Mouse (Mus musculus) Patski (cell line): ENCODE results near the gene Gm28048. TPM values are rescaled to one million over a fixed set of nuclear protein-coding genes. Genes with fewer than 3 reads are reported as not detected.
A peak's percentile ranks its signal among the peaks of the same experiment; 100 is the strongest.

Experiments used
- ATAC-seq: fragments of 100-300 bp; one replicate; pipeline ENCODE4 v1.8.0; 2021
- CTCF ChIA-PET: fragments of 350-600 bp; sonication (Branson Sonifier 250); formaldehyde crosslinking; loops from one replicate; lab custom pipeline; 2022; ENCODE audit warnings: inconsistent platforms; lab: Charles Lee
- POLR2A ChIA-PET: fragments of 350-600 bp; sonication (Branson Sonifier 250); formaldehyde crosslinking; loops from one replicate; lab custom pipeline; 2022; ENCODE audit warnings: antibody characterized with exemption, inconsistent platforms; lab: Charles Lee
- DNase-seq: peaks from one replicate; pipeline ENCODE4 v3.0.0-alpha.2; 2011; ENCODE audit warnings: low read depth, low spot score
- H3K27me3 ChIP-seq: fragments of 371-371 bp; one replicate; pipeline ENCODE4 v1.5.1; 2021
- CTCF ChIP-seq: fragments of 100-300 bp; IDR thresholded peaks from one replicate; pipeline ENCODE4 v1.5.1; 2021
- in situ Hi-C: fragments of 300-500 bp; cut with MboI; formaldehyde crosslinking; loops from 3 replicates; pipeline ENCODE4 v1.11.1; 2018; ENCODE audit warnings: low pct_unique_long_range_greater_than_20kb, mixed read lengths
- polyA plus RNA-seq: library from polyadenylated mRNA; unstranded; gene quantifications from one replicate; pipeline ENCODE4 v1.2.3, GENCODE M21; 2021

Gene Gm28048
- polyA plus RNA-seq, 1 experiment from 2014 or later: 14.7 TPM

DNA sequence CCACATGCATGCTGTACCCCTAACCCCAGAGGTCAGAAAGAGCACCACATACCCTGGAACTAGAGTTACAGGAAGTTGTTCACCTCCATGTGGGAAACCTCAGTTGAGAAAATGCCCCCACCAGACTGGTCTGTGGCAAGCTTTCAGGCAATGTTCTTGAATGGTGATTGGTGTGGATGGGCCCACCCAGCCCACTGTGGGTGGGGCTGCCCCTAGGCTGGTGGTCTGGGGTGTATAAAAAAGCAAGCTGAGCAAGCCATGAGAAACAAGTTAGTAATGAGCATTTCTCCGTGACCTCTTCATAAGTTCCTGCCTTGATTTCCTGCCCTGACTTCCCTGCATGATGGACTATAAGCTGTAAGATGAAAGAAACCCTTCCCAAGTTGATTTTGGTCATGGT lies 19.8 kb downstream of the Gm28048 start:
- ChIA-PET CTCF (interaction anchor here (0.8 kb wide), 1 partner anchor 269 kb away, joined by 3 read pairs; no protein-coding TSS in a partner anchor), POLR2A (no interaction called here)
- DNase-seq (no peak), ATAC-seq (no peak)
- in situ Hi-C loops: loop anchor here (10.0 kb wide), 2 partner anchors 267 to 737 kb away; no protein-coding TSS in a partner anchor
- no peak for TF ChIP-seq CTCF
- H3K27me3 ChIP-seq: no peaks in the 10 kb centered on the region

- in situ Hi-C loops: no loop called here
- peak; percentile 67 for TF ChIP-seq CTCF
- POLR2A ChIA-PET: interaction anchor here (0.6 to 0.8 kb wide), 2 partner anchors 98 to 113 kb away, joined by 3 to 6 read pairs; no protein-coding TSS in a partner anchor
- DNase-seq: no peak
- ATAC-seq: no peak
- CTCF ChIA-PET: interaction anchor here (0.6 to 6.1 kb wide), 7 partner anchors 111 to 332 kb away, joined by 3 to 52 read pairs (median 4); no protein-coding TSS in a partner anchor
- no peaks in the 10 kb centered on the region for H3K27me3 ChIP-seq
Observed at GRCm38 (mm10) chr11:22957791-22958374, 24.0 kb downstream of the Gm28048 start.

- peak; percentile 94 for ATAC-seq
- no peak for DNase-seq
- TF ChIP-seq CTCF: peak; percentile 88
- POLR2A ChIA-PET: interaction anchor here (0.6 kb wide), 1 partner anchor 112 kb away, joined by 3 read pairs; no protein-coding TSS in a partner anchor
- CTCF ChIA-PET: interaction anchor here (0.6 to 6.1 kb wide), 25 partner anchors 8 to 505 kb away, joined by 3 to 52 read pairs (median 4); partner anchors contain the start of genes Commd1 and Gm28048
- in situ Hi-C loops: no loop called here
- H3K27me3 ChIP-seq: no peaks in the 10 kb centered on the region
Observed at GRCm38 (mm10) chr11:22956830-22957229, 25.1 kb downstream of the Gm28048 start.

DNA sequence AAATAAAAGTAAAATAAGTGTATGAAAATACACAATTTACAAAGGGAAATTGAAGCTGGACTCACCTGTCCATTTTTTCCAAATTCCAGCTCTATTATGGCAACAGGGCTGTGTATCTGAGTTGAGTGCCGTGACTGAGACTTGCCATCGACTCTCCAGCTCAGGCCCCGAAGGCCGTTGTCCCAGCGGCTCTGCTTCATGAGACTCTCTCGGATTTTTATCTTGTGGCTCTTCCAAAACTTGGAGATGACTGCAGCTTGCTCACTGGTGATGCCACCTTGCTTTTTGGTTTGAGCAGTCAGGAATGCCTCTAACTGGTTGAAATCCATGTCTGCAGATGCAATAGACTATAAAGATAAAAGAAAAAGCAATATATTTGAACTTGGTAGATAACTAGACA lies 25.5 kb downstream of the Gm28048 start:
- POLR2A ChIA-PET: no interaction called here
- no peaks in the 10 kb centered on the region for H3K27me3 ChIP-seq
- no peak for TF ChIP-seq CTCF
- ATAC-seq (no peak), DNase-seq (no peak)
- in situ Hi-C loops: no loop called here
- CTCF ChIA-PET: interaction anchor here (0.6 to 6.1 kb wide), 22 partner anchors 8 to 505 kb away, joined by 3 to 52 read pairs (median 4); partner anchors contain the start of genes Commd1 and Gm28048

DNA sequence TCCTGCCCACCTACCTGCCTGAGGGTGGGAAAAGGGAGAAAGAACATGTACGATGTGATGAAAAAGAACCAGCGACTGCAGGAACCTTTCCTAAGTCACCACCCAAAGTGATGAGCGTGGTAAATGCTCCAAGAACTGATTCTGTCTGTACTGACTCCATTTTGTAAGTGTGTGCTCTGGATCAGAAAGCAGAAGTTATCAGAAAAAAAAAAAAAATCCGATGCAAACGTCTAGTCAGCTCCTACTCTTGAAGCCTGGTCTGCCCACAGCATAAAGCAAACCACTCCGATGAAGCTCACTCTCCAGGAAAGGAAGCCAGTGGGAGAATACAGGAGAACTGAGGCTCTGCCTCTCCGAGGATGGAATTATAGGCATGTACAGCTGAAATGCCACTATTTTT lies 29.2 kb downstream of the Gm28048 start:
- no peak for TF ChIP-seq CTCF
- no peak for ATAC-seq
- DNase-seq: no peak
- in situ Hi-C loops: loop anchor here (5.0 kb wide), 1 partner anchor 80 kb away; no protein-coding TSS in a partner anchor
- ChIA-PET POLR2A (no interaction called here), CTCF (no interaction called here)
- no peaks in the 10 kb centered on the region for H3K27me3 ChIP-seq

GRCm38 (mm10) chr11:22950131-22950530 lies 31.8 kb downstream of the Gm28048 start:
- no peak for DNase-seq
- in situ Hi-C loops: loop anchor here (5.0 kb wide), 1 partner anchor 78 kb away; no protein-coding TSS in a partner anchor
- H3K27me3 ChIP-seq: no peaks in the 10 kb centered on the region
- CTCF ChIA-PET: interaction anchor here (0.8 kb wide), 1 partner anchor 318 kb away, joined by 3 read pairs; no protein-coding TSS in a partner anchor
- POLR2A ChIA-PET: no interaction called here
- TF ChIP-seq CTCF: no peak
- ATAC-seq: no peak

DNA sequence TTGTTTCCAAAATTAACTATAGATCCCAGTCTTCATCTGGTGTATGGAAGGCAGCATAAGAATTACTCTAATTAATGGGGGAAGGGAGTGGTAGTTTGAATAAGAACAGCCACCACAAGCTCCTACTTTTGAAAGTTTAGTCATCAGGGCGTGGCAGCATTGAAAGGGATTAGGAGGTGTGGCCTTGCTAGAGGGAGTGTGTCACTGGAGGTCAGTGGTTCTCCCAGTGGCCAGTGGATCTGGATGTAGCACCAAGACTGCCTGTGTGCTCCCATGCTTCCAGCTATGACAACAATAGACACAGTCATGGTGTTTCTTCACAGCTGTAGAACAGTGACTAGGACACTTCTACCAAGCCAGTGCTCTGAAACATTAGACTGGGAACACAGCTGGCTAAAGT lies 32.8 kb downstream of the Gm28048 start:
- DNase-seq (no peak), ATAC-seq (no peak)
- ChIA-PET POLR2A (no interaction called here), CTCF (interaction anchor here (1.5 kb wide), 1 partner anchor 328 kb away, joined by 4 read pairs; no protein-coding TSS in a partner anchor)
- no peaks in the 10 kb centered on the region for H3K27me3 ChIP-seq
- in situ Hi-C loops: no loop called here
- no peak for TF ChIP-seq CTCF

DNA sequence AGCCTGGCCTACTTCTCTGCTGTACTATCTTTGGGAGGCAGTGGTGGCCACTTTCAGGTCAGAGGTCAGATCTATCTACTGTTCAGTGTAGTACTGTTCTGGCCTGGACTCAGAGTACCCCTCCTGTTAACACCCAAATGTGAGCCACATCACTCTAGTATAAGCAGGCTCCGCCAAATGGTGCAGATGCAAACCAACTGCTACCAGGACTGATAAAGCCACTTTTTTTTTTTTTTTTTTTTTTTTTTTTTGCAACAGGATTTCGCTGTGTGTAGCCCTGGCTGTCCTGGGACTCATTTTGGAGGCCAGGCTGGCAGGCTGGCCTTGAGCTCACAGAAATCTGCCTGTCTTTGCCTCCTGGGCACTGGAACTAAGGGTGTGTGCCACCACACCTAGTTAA lies 42.9 kb downstream of the Gm28048 start:
- CTCF ChIA-PET: interaction anchor here (0.6 to 1.7 kb wide), 3 partner anchors 10 to 307 kb away, joined by 3 to 5 read pairs (median 3); no protein-coding TSS in a partner anchor
- no peaks in the 10 kb centered on the region for H3K27me3 ChIP-seq
- no peak for ATAC-seq
- POLR2A ChIA-PET: no interaction called here
- TF ChIP-seq CTCF: no peak
- in situ Hi-C loops: no loop called here
- DNase-seq: no peak

DNA sequence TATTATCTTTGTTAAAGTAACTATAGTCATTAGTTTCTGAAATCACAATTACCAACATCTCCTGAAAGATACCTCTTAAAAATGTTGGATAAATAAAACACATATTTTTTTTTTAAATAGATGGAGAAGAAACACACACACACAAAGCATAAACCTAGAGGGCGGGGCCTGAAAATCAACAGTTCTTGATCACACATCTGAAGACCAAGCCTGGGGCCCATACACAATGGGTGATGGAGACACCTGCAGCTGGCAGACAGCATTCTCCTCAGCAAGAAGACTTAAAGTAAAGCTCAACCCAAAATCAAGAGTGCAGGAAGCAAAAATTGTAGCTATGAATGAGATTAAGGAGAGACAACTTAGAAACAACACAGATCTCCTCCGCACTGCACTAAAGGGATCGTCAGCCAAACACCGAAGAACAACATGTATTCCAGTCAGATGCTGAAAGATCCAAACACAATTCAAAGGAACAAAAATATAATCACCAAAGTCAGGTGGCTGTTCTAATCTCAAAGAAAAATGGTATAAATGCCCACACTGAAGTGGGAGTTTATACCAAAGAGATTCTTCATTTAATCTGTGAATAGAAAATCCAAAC lies 44.1 kb downstream of the Gm28048 start:
- CTCF ChIA-PET: interaction anchor here (1.7 kb wide), 1 partner anchor 8 kb away, joined by 5 read pairs; no protein-coding TSS in a partner anchor
- DNase-seq: no peak
- TF ChIP-seq CTCF: no peak
- no peaks in the 10 kb centered on the region for H3K27me3 ChIP-seq
- ATAC-seq: no peak
- POLR2A ChIA-PET: no interaction called here
- in situ Hi-C loops: no loop called here

DNA sequence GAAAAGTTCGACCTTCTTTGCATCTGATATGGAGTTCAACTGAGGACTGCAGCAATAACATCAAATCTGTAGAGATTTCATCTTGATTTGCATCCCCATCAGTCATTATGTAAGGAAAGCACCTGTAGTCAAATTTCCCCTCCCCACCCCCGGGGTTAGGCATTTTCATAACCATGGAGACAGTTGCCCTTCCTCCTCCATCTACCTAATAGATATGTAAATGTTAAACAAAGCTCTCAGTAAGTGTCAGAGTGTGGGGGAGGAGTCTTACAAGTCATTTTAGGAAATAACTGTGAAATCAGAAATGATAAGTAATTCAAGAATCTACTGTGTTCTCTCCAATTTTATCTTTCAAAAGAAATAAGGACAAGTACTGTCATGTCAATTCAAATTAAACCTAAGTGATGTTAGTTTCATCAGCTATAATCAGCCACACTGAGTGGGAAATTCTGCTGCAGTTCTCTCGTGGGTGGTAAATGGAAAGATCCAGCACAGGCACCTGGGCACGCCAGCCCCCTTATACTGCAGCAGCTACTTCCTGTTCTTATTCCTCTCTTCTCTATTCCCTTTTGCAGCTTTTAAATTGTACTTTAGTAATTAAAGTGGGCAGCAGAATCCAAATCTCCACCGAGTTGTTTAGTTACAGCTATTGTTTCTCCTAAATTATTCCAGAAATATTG lies 45.3 kb downstream of the Gm28048 start:
- ChIA-PET POLR2A (no interaction called here), CTCF (interaction anchor here (1.4 kb wide), 1 partner anchor 233 kb away, joined by 3 read pairs; no protein-coding TSS in a partner anchor)
- in situ Hi-C loops: no loop called here
- no peaks in the 10 kb centered on the region for H3K27me3 ChIP-seq
- ATAC-seq (no peak), DNase-seq (no peak)
- TF ChIP-seq CTCF: no peak
